Mouse (Mus musculus) lung, embryonic 15.5 days (tissue): ENCODE results near the gene Tor2a. TPM values are rescaled to one million over a fixed set of nuclear protein-coding genes. Genes with fewer than 3 reads are reported as not detected.

Source experiments
- ATAC-seq: fragments of 200-750 bp; cut with Nextera tagmentation; 2 replicates; pipeline ENCODE4 v1.8.0; 2017; ENCODE audit warnings: moderate number of reproducible peaks, borderline replicate concordance; ENCODE audit not compliant: low FRiP score, low TSS enrichment; ENCODE audit errors: extremely low read depth
- H3K27ac ChIP-seq: fragments of 300-500 bp; sonication (generic); 2 replicates; pipeline ENCODE4 v1.5.1; 2015; ENCODE audit warnings: moderate library complexity, mild to moderate bottlenecking, inconsistent platforms
- H3K27me3 ChIP-seq: fragments of 300-500 bp; sonication (generic); 2 replicates; pipeline ENCODE4 v1.6.1; 2015; ENCODE audit warnings: inconsistent platforms
- H3K36me3 ChIP-seq: fragments of 300-500 bp; sonication (generic); 2 replicates; pipeline ENCODE4 v1.6.1; 2015; ENCODE audit warnings: inconsistent platforms
- H3K4me1 ChIP-seq: fragments of 300-500 bp; sonication (generic); 2 replicates; pipeline ENCODE4 v1.6.1; 2015; ENCODE audit warnings: inconsistent platforms
- H3K4me2 ChIP-seq: fragments of 300-500 bp; sonication (generic); 2 replicates; pipeline ENCODE4 v1.6.1; 2015; ENCODE audit warnings: inconsistent platforms, mild to moderate bottlenecking, moderate library complexity
- H3K4me3 ChIP-seq: fragments of 300-500 bp; sonication (generic); 2 replicates; pipeline ENCODE4 v1.5.1; 2015; ENCODE audit warnings: mild to moderate bottlenecking, inconsistent platforms
- H3K9ac ChIP-seq: fragments of 300-500 bp; sonication (generic); 2 replicates; pipeline ENCODE4 v1.6.1; 2015; ENCODE audit warnings: inconsistent platforms
- H3K9me3 ChIP-seq: fragments of 300-500 bp; sonication (generic); 2 replicates; pipeline ENCODE4 v1.6.1; 2016; ENCODE audit warnings: inconsistent platforms
- WGBS: fragments of 180-500 bp; shearing (Covaris S2); methylation state at CpG from one replicate; pipeline ENCODE4 v1.1.7; 2015; 5-methylcytosine and 5-hydroxymethylcytosine counted together
- polyA plus RNA-seq: library from polyadenylated mRNA; unstranded; fragments of >200 nt; fragmentation: Nextera tagmentation; extraction: Ambion mirVana; gene quantifications from 2 replicates; pipeline ENCODE4 v1.2.1, GENCODE M21; 2015

Tor2a gene
- 63.9 and 65.6 TPM in 2 replicates for polyA plus RNA-seq

- peak within 1 kb of the TSS; percentile 84 for H3K9ac ChIP-seq
- H3K9me3 ChIP-seq, result no peaks in the 10 kb centered on the region
- H3K4me3 ChIP-seq, result peak within 1 kb of the TSS; percentile 73
- peaks cover 27% of the 10 kb centered on the region for H3K36me3 ChIP-seq
- WGBS, result under 1% methylated on average over 66 of the region's 66 CpGs
- H3K27me3 ChIP-seq, result no peaks in the 10 kb centered on the region
- ATAC-seq, result peak; percentile 94
- peak within 1 kb of the TSS; percentile 84 for H3K27ac ChIP-seq
- H3K4me2 ChIP-seq, result peak within 1 kb of the TSS; percentile 71
- peaks cover 10% of the 10 kb centered on the region for H3K4me1 ChIP-seq
Observed at GRCm38 (mm10) chr2:32757056-32757845, at the start of gene Tor2a. Tor2a (plus strand) TSS chr2:32757234.

- H3K4me1 ChIP-seq, result peaks cover 18% of the 10 kb centered on the region
- H3K4me2 ChIP-seq, result no peak overlapping the region
- no peak overlapping the region for H3K4me3 ChIP-seq
- 29% methylated on average over 3 of the region's 3 CpGs for WGBS
- no peak for ATAC-seq
- peaks cover 77% of the 10 kb centered on the region for H3K36me3 ChIP-seq
- no peak overlapping the region for H3K27ac ChIP-seq
- no peaks in the 10 kb centered on the region for H3K9me3 ChIP-seq
- no peaks in the 10 kb centered on the region for H3K27me3 ChIP-seq
- H3K9ac ChIP-seq, result no peak overlapping the region
Observed at GRCm38 (mm10) chr2:32708643-32709042, 48.4 kb upstream of the Tor2a start.

GRCm38 (mm10) chr2:32709521-32710137 is 47.4 kb upstream of the Tor2a start:
- Histone ChIP-seq H3K4me3 (no peak overlapping the region), H3K9ac (no peak overlapping the region), H3K27me3 (no peaks in the 10 kb centered on the region), H3K4me2 (no peak overlapping the region), H3K9me3 (no peaks in the 10 kb centered on the region), H3K4me1 (peaks cover 28% of the 10 kb centered on the region), H3K36me3 (peaks cover 68% of the 10 kb centered on the region), H3K27ac (no peak overlapping the region)
- WGBS, result 88% methylated on average over 20 of the region's 20 CpGs
- ATAC-seq, result no peak

- H3K4me2 ChIP-seq, result no peak overlapping the region
- H3K27me3 ChIP-seq, result no peaks in the 10 kb centered on the region
- 84% methylated on average over 5 of the region's 5 CpGs for WGBS
- H3K9ac ChIP-seq, result no peak overlapping the region
- ATAC-seq, result no peak
- no peak overlapping the region for H3K27ac ChIP-seq
- no peak overlapping the region for H3K4me3 ChIP-seq
- peaks cover 60% of the 10 kb centered on the region for H3K36me3 ChIP-seq
- H3K9me3 ChIP-seq, result no peaks in the 10 kb centered on the region
- H3K4me1 ChIP-seq, result peaks cover 35% of the 10 kb centered on the region
Observed at GRCm38 (mm10) chr2:32710425-32710824, 46.6 kb upstream of the Tor2a start.

- Histone ChIP-seq H3K4me2 (peak overlapping the region; percentile 88), H3K27ac (peak overlapping the region; percentile 97), H3K4me3 (peak overlapping the region; percentile 76), H3K9me3 (no peaks in the 10 kb centered on the region), H3K36me3 (peaks cover 49% of the 10 kb centered on the region), H3K9ac (peak overlapping the region; percentile 85), H3K27me3 (no peaks in the 10 kb centered on the region), H3K4me1 (peaks cover 31% of the 10 kb centered on the region)
- 24% methylated on average over 9 of the region's 9 CpGs for WGBS
- ATAC-seq, result no peak
Observed at GRCm38 (mm10) chr2:32711301-32712056, 45.6 kb upstream of the Tor2a start.

- Histone ChIP-seq H3K4me3 (peak overlapping the region; percentile 76), H3K4me2 (peak overlapping the region; percentile 88), H3K9ac (peak overlapping the region; percentile 85), H3K27ac (peak overlapping the region; percentile 97), H3K27me3 (no peaks in the 10 kb centered on the region), H3K9me3 (no peaks in the 10 kb centered on the region), H3K36me3 (peaks cover 43% of the 10 kb centered on the region), H3K4me1 (peaks cover 31% of the 10 kb centered on the region)
- WGBS, result under 1% methylated on average over 41 of the region's 41 CpGs
- peak; percentile 43 for ATAC-seq
Observed at GRCm38 (mm10) chr2:32712108-32712551, 44.9 kb upstream of the Tor2a start.

- Histone ChIP-seq H3K36me3 (peaks cover 40% of the 10 kb centered on the region), H3K9me3 (no peaks in the 10 kb centered on the region), H3K27me3 (no peaks in the 10 kb centered on the region), H3K27ac (peak overlapping the region; percentile 97), H3K4me3 (peak overlapping the region; percentile 76), H3K4me2 (peak overlapping the region; percentile 88), H3K9ac (peak overlapping the region; percentile 85), H3K4me1 (peaks cover 31% of the 10 kb centered on the region)
- 2% methylated on average over 36 of the region's 44 CpGs for WGBS
- peak; percentile 91 for ATAC-seq
Observed at GRCm38 (mm10) chr2:32712586-32712933, 44.5 kb upstream of the Tor2a start.

GRCm38 (mm10) chr2:32712934-32713817 is 43.9 kb upstream of the Tor2a start, which contains the start of gene Cdk9:
Cdk9 (minus strand) TSS chr2:32713076.
- under 1% methylated on average over 49 of the region's 79 CpGs for WGBS
- no peaks in the 10 kb centered on the region for H3K27me3 ChIP-seq
- peaks cover 31% of the 10 kb centered on the region for H3K4me1 ChIP-seq
- peak within 1 kb of the TSS; percentile 85 for H3K9ac ChIP-seq
- peak within 1 kb of the TSS; percentile 88 for H3K4me2 ChIP-seq
- H3K9me3 ChIP-seq, result no peaks in the 10 kb centered on the region
- H3K36me3 ChIP-seq, result peaks cover 33% of the 10 kb centered on the region
- H3K27ac ChIP-seq, result peak within 1 kb of the TSS; percentile 97
- peak; percentile 91 for ATAC-seq
- peak within 1 kb of the TSS; percentile 76 for H3K4me3 ChIP-seq

GRCm38 (mm10) chr2:32714117-32714986 is 42.7 kb upstream of the Tor2a start:
- 46% methylated on average over 11 of the region's 11 CpGs for WGBS
- Histone ChIP-seq H3K27me3 (no peaks in the 10 kb centered on the region), H3K27ac (peak overlapping the region; percentile 97), H3K9me3 (no peaks in the 10 kb centered on the region), H3K36me3 (peaks cover 22% of the 10 kb centered on the region), H3K4me2 (peak overlapping the region; percentile 88; the same call in 1 of the 2 replicates), H3K4me3 (no peak overlapping the region), H3K9ac (no peak overlapping the region), H3K4me1 (peaks cover 31% of the 10 kb centered on the region)
- ATAC-seq, result no peak

- no peak overlapping the region for H3K4me2 ChIP-seq
- H3K27ac ChIP-seq, result peak overlapping the region; percentile 46; the same call in 1 of the 2 replicates
- WGBS, result 52% methylated on average over 4 of the region's 4 CpGs
- ATAC-seq, result no peak
- no peaks in the 10 kb centered on the region for H3K9me3 ChIP-seq
- H3K9ac ChIP-seq, result no peak overlapping the region
- H3K4me1 ChIP-seq, result peaks cover 31% of the 10 kb centered on the region
- H3K4me3 ChIP-seq, result no peak overlapping the region
- no peaks in the 10 kb centered on the region for H3K27me3 ChIP-seq
- peaks cover 15% of the 10 kb centered on the region for H3K36me3 ChIP-seq
Observed at GRCm38 (mm10) chr2:32714987-32715425, 42.0 kb upstream of the Tor2a start.
